Mouse (Mus musculus) lung, postnatal 36 days (tissue): Measurements from ENCODE around the gene Ftsj1.

ENCODE experiments used
- DNase-seq: peaks from one replicate; pipeline ENCODE4 v3.0.0; 2022; ENCODE audit warnings: mixed read lengths

Gene Ftsj1

GRCm38 (mm10) chrX:8217383-8217782 lies 34.8 kb downstream of the Ftsj1 start:
- no peak for DNase-seq

- DNase-seq, result no peak
Measured at GRCm38 (mm10) chrX:8211490-8212207, 40.6 kb downstream of the Ftsj1 start.

DNA sequence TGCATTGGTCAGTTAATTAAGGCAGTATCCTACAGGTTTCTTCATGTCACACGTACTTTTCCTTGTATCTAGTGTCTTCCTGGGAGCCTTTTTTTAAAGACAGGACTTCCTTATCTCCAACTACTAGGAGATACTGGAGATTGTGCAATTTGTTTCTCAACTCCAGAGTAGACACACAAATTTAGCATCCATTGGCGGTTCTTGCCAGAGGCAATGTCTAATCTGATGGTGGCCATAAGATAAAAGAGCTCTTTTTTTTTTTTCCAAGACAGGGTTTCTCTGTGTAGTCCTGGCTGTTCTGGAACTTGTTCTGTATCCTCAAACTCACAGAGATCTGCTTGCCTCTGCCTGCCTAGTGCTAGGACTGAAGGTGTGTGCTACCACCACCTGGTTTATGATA lies 42.5 kb downstream of the Ftsj1 start:
- DNase-seq, result no peak

- peak; percentile 19 for DNase-seq
Measured at GRCm38 (mm10) chrX:8207224-8207623, 45.0 kb downstream of the Ftsj1 start.

- DNase-seq, result no peak
Measured at GRCm38 (mm10) chrX:8206694-8207197, 45.5 kb downstream of the Ftsj1 start.

DNA sequence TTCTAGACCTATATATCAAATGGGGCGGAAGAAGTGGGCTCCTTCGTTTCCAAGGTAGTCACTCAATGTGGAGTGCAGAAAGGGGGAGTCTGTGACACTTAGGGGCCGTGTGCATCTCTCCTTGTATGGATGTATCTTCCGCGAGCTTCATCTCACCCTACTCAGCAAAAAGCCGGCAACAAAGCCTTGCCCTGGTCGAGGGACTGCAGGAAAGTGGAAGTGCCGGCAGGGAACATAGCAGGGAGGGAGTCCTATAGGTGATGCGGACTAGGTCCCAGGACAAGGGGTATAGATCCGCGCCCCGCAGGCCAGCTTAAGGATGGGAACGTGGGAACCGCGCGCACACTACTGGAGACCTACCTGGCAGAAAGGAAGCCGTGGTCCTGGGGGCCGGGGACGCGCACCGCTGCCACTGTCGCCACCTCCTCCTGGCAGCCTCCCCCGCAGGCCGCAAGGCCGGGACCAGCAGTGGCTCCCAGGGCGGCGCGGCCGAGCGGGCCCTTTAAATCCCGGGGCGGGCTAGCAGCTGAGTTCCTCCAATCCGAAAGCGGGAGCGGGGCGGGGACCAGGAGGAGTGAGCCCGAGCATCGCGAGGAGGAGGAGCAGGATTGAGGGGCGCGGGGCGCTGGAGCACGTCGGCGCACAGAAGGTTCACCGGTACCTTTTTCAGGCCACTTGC lies 46.1 kb downstream of the Ftsj1 start, which contains the start of gene Porcn:
Gene Porcn (minus strand): TSS at position 511 of the 679 bp plus-strand sequence.
- DNase-seq, result peak; percentile 90

GRCm38 (mm10) chrX:8205551-8205950 lies 46.7 kb downstream of the Ftsj1 start:
- no peak for DNase-seq

DNA sequence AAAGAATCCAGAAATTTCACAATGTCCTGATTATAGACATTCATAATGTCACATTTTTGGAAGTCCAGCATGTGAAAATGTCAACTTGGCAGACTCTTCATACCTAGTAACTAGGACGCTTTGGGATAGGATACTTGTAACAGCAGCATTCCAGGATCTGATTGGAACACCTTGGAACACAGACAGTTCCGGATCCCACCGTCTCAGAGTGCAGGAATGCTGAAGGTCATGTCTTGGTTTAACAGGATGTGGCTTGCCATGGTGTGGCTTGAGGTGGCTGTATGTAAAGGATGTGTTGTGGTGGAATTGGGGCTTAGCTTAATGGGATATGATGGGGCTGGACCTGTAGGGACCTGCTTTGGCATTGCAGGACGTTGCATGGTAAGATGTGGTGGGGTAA lies 47.1 kb downstream of the Ftsj1 start:
- no peak for DNase-seq

DNA sequence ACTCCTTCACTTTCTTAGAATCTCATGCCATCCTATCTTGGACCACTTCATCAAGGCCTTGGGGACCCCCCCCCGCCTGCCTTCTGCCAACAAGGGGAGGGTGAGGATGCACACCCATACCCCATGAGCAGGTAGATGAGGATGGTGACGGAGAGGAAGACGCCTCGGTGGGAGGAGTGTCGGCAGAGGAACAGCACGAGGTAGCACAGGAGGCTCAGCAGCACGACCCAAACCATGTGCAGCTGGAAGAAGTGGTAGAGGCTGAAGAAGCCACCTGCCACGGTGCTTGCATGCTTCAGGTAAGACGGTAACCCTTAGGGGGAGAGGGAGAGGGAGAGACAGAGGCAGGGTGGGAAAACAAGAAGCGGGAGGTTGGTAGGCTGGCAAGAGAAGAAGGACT lies 48.1 kb downstream of the Ftsj1 start:
- DNase-seq, result no peak

DNA sequence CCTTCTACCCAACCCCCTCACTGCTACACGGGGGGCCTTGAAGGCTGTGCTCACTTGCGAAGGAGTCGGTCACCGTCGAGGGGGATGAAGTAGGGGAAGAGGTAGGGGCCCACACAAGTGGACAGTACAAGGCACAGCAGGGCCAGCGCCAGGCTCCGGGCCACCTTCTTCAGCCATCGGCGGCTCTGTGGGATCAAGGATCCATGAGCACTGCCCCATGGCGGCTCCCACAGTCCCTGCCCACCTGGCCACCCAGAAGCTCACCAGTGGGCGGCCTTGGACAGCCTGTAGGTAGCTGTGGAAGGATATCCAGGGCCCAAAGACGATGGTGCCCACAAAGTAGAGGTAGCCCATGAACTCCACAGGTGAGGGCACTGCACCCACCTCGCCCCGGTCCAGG lies 49.1 kb downstream of the Ftsj1 start:
- DNase-seq, result no peak

GRCm38 (mm10) chrX:8193419-8193723 lies 58.8 kb downstream of the Ftsj1 start, which contains the start of gene Ebp:
Gene Ebp, minus strand, starts transcription at chrX:8193512.
- DNase-seq, result peak; percentile 26

DNA sequence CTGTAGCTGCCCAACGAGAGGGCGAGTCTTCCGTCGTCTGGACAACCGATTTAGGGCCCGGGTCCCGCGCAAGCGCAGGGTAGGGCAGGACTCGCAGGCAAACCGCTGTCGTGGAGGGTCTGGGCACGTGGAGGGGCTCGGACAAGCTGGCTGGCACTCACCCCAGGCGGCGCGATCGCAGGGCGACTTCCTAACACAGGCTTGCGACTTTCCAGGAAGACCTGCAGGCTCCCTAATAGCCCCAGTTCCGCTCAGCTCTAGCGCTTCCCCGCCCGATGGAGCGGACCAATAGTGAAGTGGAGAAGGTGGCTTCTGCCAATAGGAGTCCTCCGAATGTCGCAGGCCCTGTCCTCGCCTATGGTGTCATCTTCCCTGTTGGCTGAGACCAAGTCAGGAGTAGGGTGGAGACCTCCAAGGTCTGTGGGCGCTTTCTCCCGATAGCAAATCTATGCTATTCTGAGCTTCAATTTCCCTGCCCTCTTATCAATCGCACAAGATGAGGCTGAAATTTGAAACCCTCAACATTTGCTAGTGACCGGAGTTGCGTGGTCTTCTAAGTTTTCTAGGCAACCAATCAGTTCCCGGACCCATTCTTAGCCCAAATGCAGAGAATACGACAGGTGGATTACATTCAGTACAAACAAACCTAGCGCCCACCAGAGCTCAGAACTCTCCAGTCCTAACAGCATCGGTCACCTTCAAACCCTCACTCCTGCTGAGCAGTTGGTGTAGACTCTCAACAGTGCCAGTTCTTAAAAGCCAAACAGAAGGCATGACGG lies 59.4 kb downstream of the Ftsj1 start:
- DNase-seq, result peak; percentile 88

- no peak for DNase-seq
Measured at GRCm38 (mm10) chrX:8192126-8192639, 60.0 kb downstream of the Ftsj1 start.
